Mouse (Mus musculus) lung, adult 18-20 months (tissue): ENCODE results near the gene Il17f.
"Not testable (repeated sequence)": the region's sequence is repeated elsewhere in the genome, so short reads cannot be mapped to it uniquely, and the experiment has no call there.

Experiments
- DNase-seq, 2 experiments: peaks; one replicate each; pipeline ENCODE4 v3.0.0; 2022; ENCODE audit warnings: mixed read lengths in 2 of 2

Gene Il17f

GRCm38 (mm10) chr1:20790517-20790916, at the start of gene Il17f:
TSS of gene Il17f (minus strand) at chr1:20790617.
- not testable (repeated sequence) for DNase-seq

GRCm38 (mm10) chr1:20839911-20840310, 49.5 kb upstream of the Il17f start:
- no peak for DNase-seq

- peak; percentile 32 to 55 for DNase-seq
These were observed 46.2 kb upstream of the Il17f start for GRCm38 (mm10) chr1:20836551-20837125.

- no peak for DNase-seq
These were observed 42.7 kb upstream of the Il17f start for GRCm38 (mm10) chr1:20833141-20833511.

GRCm38 (mm10) chr1:20832473-20833140, 42.2 kb upstream of the Il17f start:
- peak in 1 of 2 experiments; percentile 9 for DNase-seq

- DNase-seq, result no peak
These were observed 40.1 kb upstream of the Il17f start for GRCm38 (mm10) chr1:20830546-20830945.

GRCm38 (mm10) chr1:20828061-20828460, 37.6 kb upstream of the Il17f start:
- no peak for DNase-seq

GRCm38 (mm10) chr1:20825036-20825435, 34.6 kb upstream of the Il17f start:
- no peak for DNase-seq

- DNase-seq, result no peak
These were observed 33.5 kb upstream of the Il17f start for GRCm38 (mm10) chr1:20823906-20824305.

GRCm38 (mm10) chr1:20823471-20823870, 33.1 kb upstream of the Il17f start:
- no peak for DNase-seq

GRCm38 (mm10) chr1:20820959-20821358, 30.5 kb upstream of the Il17f start:
- no peak for DNase-seq

GRCm38 (mm10) chr1:20819771-20820605, 29.6 kb upstream of the Il17f start, which contains the start of gene Mcm3:
TSS of gene Mcm3 (minus strand) at chr1:20820312.
- DNase-seq, result peak; percentile 93 to 96

- no peak for DNase-seq
These were observed 27.2 kb upstream of the Il17f start for GRCm38 (mm10) chr1:20817596-20817995.

GRCm38 (mm10) chr1:20817172-20817571, 26.8 kb upstream of the Il17f start:
- no peak for DNase-seq

- DNase-seq, result no peak
These were observed 24.1 kb upstream of the Il17f start for GRCm38 (mm10) chr1:20814521-20814920.

- no peak for DNase-seq
These were observed 14.1 kb upstream of the Il17f start for GRCm38 (mm10) chr1:20804526-20804925.

GRCm38 (mm10) chr1:20801682-20802390, 11.4 kb upstream of the Il17f start:
- no peak for DNase-seq

- DNase-seq, result no peak
These were observed 10.9 kb upstream of the Il17f start for GRCm38 (mm10) chr1:20801275-20801674.

GRCm38 (mm10) chr1:20795178-20795577, 4.8 kb upstream of the Il17f start:
- DNase-seq, result no peak

- DNase-seq, result no peak
These were observed 4.3 kb upstream of the Il17f start for GRCm38 (mm10) chr1:20794760-20795159.

- no peak for DNase-seq
These were observed 997 bp upstream of the Il17f start for GRCm38 (mm10) chr1:20791414-20791813.

- no peak for DNase-seq
These were observed 2.0 kb downstream of the Il17f start for GRCm38 (mm10) chr1:20788419-20788818.

- no peak for DNase-seq
These were observed 3.4 kb downstream of the Il17f start for GRCm38 (mm10) chr1:20787046-20787445.
